17 mouse cellular contexts compared by ENCODE assay signal in genomic region chr19:53447754-53448153, GRCm38 (mm10). TPM values are rescaled to one million over a fixed set of nuclear protein-coding genes. Genes with fewer than 3 reads are reported as not detected.
DNase-seq lines count a peak whose midpoint lies in the region; ATAC-seq and TF ChIP-seq lines count a peak whose summit lies in the region.
"Had no signal": no experiment of that assay in that cellular context is flagged by ENCODE, and none has a peak within 500 bp of the region (broad histone marks: within the 10 kb centered on the region; RNA-seq: fewer than 3 reads in every experiment).

No protein-coding gene starts in this region.

- no peak for TF ChIP-seq CTCF in stomach, postnatal 0 days (IDR thresholded peaks at IDR 0.05; ENCODE audit: low read depth)

- H3K4me1 ChIP-seq in kidney, embryonic 16.5 days (ENCODE audit: insufficient read depth, low read length) = peaks cover 48% of the 10 kb centered on the region
- H3K4me1 ChIP-seq in lung, embryonic 16.5 days (replicated peaks; ENCODE audit: control insufficient read depth, insufficient read depth, low read length) = peaks cover 51% of the 10 kb centered on the region
- H3K4me1 ChIP-seq in stomach, postnatal 0 days (replicated peaks; ENCODE audit: control insufficient read depth, insufficient read depth) = peaks cover 13% of the 10 kb centered on the region

- no peak overlapping the region for H3K27ac ChIP-seq in kidney, embryonic 16.5 days (ENCODE audit: low read length)
- H3K27ac ChIP-seq in lung, embryonic 16.5 days (ENCODE audit: low read length) = peak overlapping the region; percentile 44
- peak overlapping the region; percentile 56 for H3K27ac ChIP-seq in stomach, postnatal 0 days (replicated peaks)
- H3K27ac ChIP-seq: forebrain, embryonic 12.5 days; limb, embryonic 15.5 days; lung, embryonic 15.5 days; midbrain, embryonic 12.5 days; neural tube, embryonic 13.5 days had no signal

- TF ChIP-seq EP300 in stomach, postnatal 0 days (optimal IDR thresholded peaks at IDR 0.05) = no peak

- no peak overlapping the region for H3K9ac ChIP-seq in kidney, embryonic 16.5 days (replicated peaks; ENCODE audit: low read length)
- H3K9ac ChIP-seq in lung, embryonic 16.5 days (ENCODE audit: low read length) = no peak overlapping the region
- peak overlapping the region; percentile 4; the same call in 1 of the 2 replicates for H3K9ac ChIP-seq in stomach, postnatal 0 days (ENCODE audit: low read length)
- H3K9ac ChIP-seq: forebrain, embryonic 12.5 days; limb, embryonic 15.5 days; lung, embryonic 15.5 days; midbrain, embryonic 12.5 days; neural tube, embryonic 13.5 days had no signal

- 58% methylated on average over 6 of the region's 6 CpGs for WGBS in kidney, embryonic 16.5 days
- 32% methylated on average over 6 of the region's 6 CpGs for WGBS in lung, embryonic 16.5 days
- 57% methylated on average over 6 of the region's 6 CpGs for WGBS in stomach, postnatal 0 days

- H3K36me3 ChIP-seq in kidney, embryonic 16.5 days (ENCODE audit: insufficient read depth, low read length) = no peaks in the 10 kb centered on the region
- H3K36me3 ChIP-seq in lung, embryonic 16.5 days (ENCODE audit: control insufficient read depth, insufficient read depth, low read length) = no peaks in the 10 kb centered on the region
- no peaks in the 10 kb centered on the region for H3K36me3 ChIP-seq in stomach, postnatal 0 days (ENCODE audit: control insufficient read depth, insufficient read depth, low read length)
- H3K36me3 ChIP-seq: forebrain, embryonic 12.5 days; G1E; limb, embryonic 15.5 days; lung, embryonic 15.5 days; midbrain, embryonic 12.5 days; neural tube, embryonic 13.5 days had no signal

- no peak for ATAC-seq in kidney, embryonic 16.5 days (ENCODE audit: low FRiP score, low TSS enrichment)
- peak; percentile 31; the same call in 1 of the 2 replicates for ATAC-seq in lung, embryonic 16.5 days (ENCODE audit: low read depth)
- ATAC-seq in stomach, postnatal 0 days (ENCODE audit: low FRiP score, low TSS enrichment) = no peak
- ATAC-seq: inflammation-experienced regulatory T-cells, adult 6 months had no signal

- no peaks in the 10 kb centered on the region for H3K9me3 ChIP-seq in kidney, embryonic 16.5 days (ENCODE audit: low read length)
- H3K9me3 ChIP-seq in lung, embryonic 16.5 days (ENCODE audit: control insufficient read depth, low read length) = no peaks in the 10 kb centered on the region
- H3K9me3 ChIP-seq in stomach, postnatal 0 days (ENCODE audit: control insufficient read depth, low read length) = no peaks in the 10 kb centered on the region
- H3K9me3 ChIP-seq: forebrain, embryonic 12.5 days; G1E; limb, embryonic 15.5 days; lung, embryonic 15.5 days; midbrain, embryonic 12.5 days; neural tube, embryonic 13.5 days had no signal

- H3K4me3 ChIP-seq in kidney, embryonic 16.5 days (ENCODE audit: low read length) = no peak overlapping the region
- H3K4me3 ChIP-seq in lung, embryonic 16.5 days (ENCODE audit: low read length) = no peak overlapping the region
- H3K4me3 ChIP-seq in stomach, postnatal 0 days (ENCODE audit: low read depth, low read length) = no peak overlapping the region
- H3K4me3 ChIP-seq: forebrain, embryonic 12.5 days; limb, embryonic 15.5 days; lung, embryonic 15.5 days; midbrain, embryonic 12.5 days; neural tube, embryonic 13.5 days had no signal

- H3K27me3 ChIP-seq in kidney, embryonic 16.5 days (ENCODE audit: insufficient read depth, low read length) = 0 out of 2 replicates have a peak, but pooled peaks cover 3% of the 10 kb centered on the region
- H3K27me3 ChIP-seq in lung, embryonic 16.5 days (ENCODE audit: control insufficient read depth, insufficient read depth, low read depth, low read length) = no peaks in the 10 kb centered on the region
- H3K27me3 ChIP-seq in stomach, postnatal 0 days (ENCODE audit: control insufficient read depth, insufficient read depth, low read length) = no peaks in the 10 kb centered on the region
- H3K27me3 ChIP-seq: lung, embryonic 15.5 days had no signal

- peak; percentile 57 for DNase-seq in kidney, adult 11 months
- DNase-seq in lung, postnatal 25 days (ENCODE audit: low spot score) = no peak
- DNase-seq in kidney, postnatal 10 days = peak; percentile 50
- DNase-seq in stomach, postnatal 0 days (ENCODE audit: low spot score) = no peak
- no peak for DNase-seq in spleen, adult 12 weeks (ENCODE audit: low spot score)
- DNase-seq: adrenal gland, adult 2 months; heart, adult 11 months; thymus, postnatal 25 days had no signal

- H3K4me2 ChIP-seq in kidney, embryonic 16.5 days (replicated peaks; ENCODE audit: low read depth, low read length) = no peak overlapping the region
- no peak overlapping the region for H3K4me2 ChIP-seq in lung, embryonic 16.5 days (ENCODE audit: low read depth, low read length)
- no peak overlapping the region for H3K4me2 ChIP-seq in stomach, postnatal 0 days (replicated peaks; ENCODE audit: low read depth)
- H3K4me2 ChIP-seq: forebrain, embryonic 12.5 days; limb, embryonic 15.5 days; lung, embryonic 15.5 days; midbrain, embryonic 12.5 days; neural tube, embryonic 13.5 days had no signal

RNA-seq across cellular contexts. Expression of gene Smndc1, which starts 57.4 kb away (rescaled TPM):
- 39.1 and 40.1 TPM in 2 replicates for polyA plus RNA-seq in kidney, embryonic 16.5 days (2015; fragmentation: Nextera tagmentation; extraction: Ambion mirVana)
- 35.5 and 42.3 TPM in 2 replicates for polyA plus RNA-seq in lung, embryonic 16.5 days (2015; fragmentation: Nextera tagmentation; extraction: Ambion mirVana)
- 26.1 and 26.6 TPM in 2 replicates for polyA plus RNA-seq in stomach, postnatal 0 days (2015; fragmentation: Nextera tagmentation; extraction: Ambion mirVana)

Comparison
In these comparisons a context has a peak if more than half of its experiments do, and no peak if none do; other contexts are left out.
1. DNase-seq: peak in kidney, adult 11 months (single experiment) and kidney, postnatal 10 days (single experiment); none in lung, postnatal 25 days (single experiment), stomach, postnatal 0 days (single experiment) and spleen, adult 12 weeks (single experiment).